Mouse (Mus musculus): ENCODE results near the gene Cactin. TPM values are rescaled to one million over a fixed set of nuclear protein-coding genes. Genes with fewer than 3 reads are reported as not detected.

Gene Cactin
- polyA plus RNA-seq, 1 experiment: 18.2 TPM

- peaks cover 59% of the 10 kb centered on the region for H3K4me1 ChIP-seq (ENCODE audit: control insufficient read depth, insufficient read depth, low read length)
Observed at GRCm38 (mm10) chr10:81303258-81303657, 17.6 kb upstream of the Cactin start.

GRCm38 (mm10) chr10:81303761-81304160 is 17.1 kb upstream of the Cactin start:
- H3K27ac ChIP-seq (ENCODE audit: insufficient read depth, low read depth, low read length): peak overlapping the region; percentile 9; the same call in 1 of the 2 replicates
- no peak overlapping the region for H3K4me3 ChIP-seq (ENCODE audit: insufficient read depth, low read length)
- no peak for TF ChIP-seq CTCF (IDR thresholded peaks at IDR 0.05; ENCODE audit: low read depth, low read length)
- no peak for TF ChIP-seq POLR2A (IDR thresholded peaks at IDR 0.05; ENCODE audit: borderline replicate concordance, low read depth, low read length)
- peaks cover 54% of the 10 kb centered on the region for H3K4me1 ChIP-seq (ENCODE audit: control insufficient read depth, insufficient read depth, low read length)

More at GRCm38 (mm10) chr10:81303258-81303657, 17.6 kb upstream of the Cactin start:
- TF ChIP-seq POLR2A (IDR thresholded peaks at IDR 0.05; ENCODE audit: borderline replicate concordance, low read depth, low read length): no peak
- TF ChIP-seq CTCF (IDR thresholded peaks at IDR 0.05; ENCODE audit: low read depth, low read length): no peak
- 0 out of 2 replicates have a peak overlapping the region, but pooled peaks have one; percentile 4 for H3K4me3 ChIP-seq (ENCODE audit: insufficient read depth, low read length)
- peak overlapping the region; percentile 24 for H3K27ac ChIP-seq (ENCODE audit: insufficient read depth, low read depth, low read length)

- no peak overlapping the region for H3K27ac ChIP-seq (ENCODE audit: insufficient read depth, low read depth, low read length)
- H3K4me1 ChIP-seq (ENCODE audit: control insufficient read depth, insufficient read depth, low read length): peaks cover 44% of the 10 kb centered on the region
- no peak overlapping the region for H3K4me3 ChIP-seq (ENCODE audit: insufficient read depth, low read length)
- TF ChIP-seq POLR2A (IDR thresholded peaks at IDR 0.05; ENCODE audit: borderline replicate concordance, low read depth, low read length): no peak
- TF ChIP-seq CTCF (IDR thresholded peaks at IDR 0.05; ENCODE audit: low read depth, low read length): peak; percentile 65
Observed at GRCm38 (mm10) chr10:81304597-81305238, 16.2 kb upstream of the Cactin start.

- Histone ChIP-seq H3K27ac (ENCODE audit: insufficient read depth, low read depth, low read length) (no peak overlapping the region), H3K4me1 (ENCODE audit: control insufficient read depth, insufficient read depth, low read length) (peaks cover 35% of the 10 kb centered on the region)
Observed at GRCm38 (mm10) chr10:81305663-81306062, 15.2 kb upstream of the Cactin start.

GRCm38 (mm10) chr10:81306173-81306668 is 14.7 kb upstream of the Cactin start:
- H3K27ac ChIP-seq (ENCODE audit: insufficient read depth, low read depth, low read length): no peak overlapping the region
- TF ChIP-seq CTCF (IDR thresholded peaks at IDR 0.05; ENCODE audit: low read depth, low read length) (no peak), POLR2A (IDR thresholded peaks at IDR 0.05; ENCODE audit: borderline replicate concordance, low read depth, low read length) (no peak)
- H3K4me1 ChIP-seq (ENCODE audit: control insufficient read depth, insufficient read depth, low read length): peaks cover 30% of the 10 kb centered on the region
- no peak overlapping the region for H3K4me3 ChIP-seq (ENCODE audit: insufficient read depth, low read length)

More at GRCm38 (mm10) chr10:81305663-81306062, 15.2 kb upstream of the Cactin start:
- no peak overlapping the region for H3K4me3 ChIP-seq (ENCODE audit: insufficient read depth, low read length)
- TF ChIP-seq POLR2A (IDR thresholded peaks at IDR 0.05; ENCODE audit: borderline replicate concordance, low read depth, low read length) (no peak), CTCF (IDR thresholded peaks at IDR 0.05; ENCODE audit: low read depth, low read length) (no peak)

- peaks cover 23% of the 10 kb centered on the region for H3K4me1 ChIP-seq (ENCODE audit: control insufficient read depth, insufficient read depth, low read length)
- TF ChIP-seq CTCF (IDR thresholded peaks at IDR 0.05; ENCODE audit: low read depth, low read length) (no peak), POLR2A (IDR thresholded peaks at IDR 0.05; ENCODE audit: borderline replicate concordance, low read depth, low read length) (no peak)
Observed at GRCm38 (mm10) chr10:81306837-81307682, 13.8 kb upstream of the Cactin start.

GRCm38 (mm10) chr10:81309571-81309970 is 11.3 kb upstream of the Cactin start:
- Histone ChIP-seq H3K4me3 (ENCODE audit: insufficient read depth, low read length) (no peak overlapping the region), H3K27ac (ENCODE audit: insufficient read depth, low read depth, low read length) (no peak overlapping the region), H3K4me1 (ENCODE audit: control insufficient read depth, insufficient read depth, low read length) (no peaks in the 10 kb centered on the region)
- TF ChIP-seq POLR2A (IDR thresholded peaks at IDR 0.05; ENCODE audit: borderline replicate concordance, low read depth, low read length) (no peak), CTCF (IDR thresholded peaks at IDR 0.05; ENCODE audit: low read depth, low read length) (no peak)

More at GRCm38 (mm10) chr10:81306837-81307682, 13.8 kb upstream of the Cactin start:
- Histone ChIP-seq H3K27ac (ENCODE audit: insufficient read depth, low read depth, low read length) (no peak overlapping the region), H3K4me3 (ENCODE audit: insufficient read depth, low read length) (no peak overlapping the region)

- TF ChIP-seq CTCF (IDR thresholded peaks at IDR 0.05; ENCODE audit: low read depth, low read length) (no peak), POLR2A (IDR thresholded peaks at IDR 0.05; ENCODE audit: borderline replicate concordance, low read depth, low read length) (no peak)
- H3K4me1 ChIP-seq (ENCODE audit: control insufficient read depth, insufficient read depth, low read length): peaks cover 10% of the 10 kb centered on the region
Observed at GRCm38 (mm10) chr10:81313581-81313980, 7.3 kb upstream of the Cactin start.

GRCm38 (mm10) chr10:81314201-81314600 is 6.7 kb upstream of the Cactin start:
- Histone ChIP-seq H3K4me1 (ENCODE audit: control insufficient read depth, insufficient read depth, low read length) (peaks cover 15% of the 10 kb centered on the region), H3K4me3 (ENCODE audit: insufficient read depth, low read length) (no peak overlapping the region), H3K27ac (ENCODE audit: insufficient read depth, low read depth, low read length) (no peak overlapping the region)
- TF ChIP-seq POLR2A (IDR thresholded peaks at IDR 0.05; ENCODE audit: borderline replicate concordance, low read depth, low read length) (no peak), CTCF (IDR thresholded peaks at IDR 0.05; ENCODE audit: low read depth, low read length) (no peak)

More at GRCm38 (mm10) chr10:81313581-81313980, 7.3 kb upstream of the Cactin start:
- Histone ChIP-seq H3K27ac (ENCODE audit: insufficient read depth, low read depth, low read length) (no peak overlapping the region), H3K4me3 (ENCODE audit: insufficient read depth, low read length) (no peak overlapping the region)

Data from bone marrow macrophage, adult 2 months (primary cell).